Mouse (Mus musculus) left cerebral cortex, postnatal 36 days (tissue): ENCODE data around the gene Dmpk. TPM values are rescaled to one million over a fixed set of nuclear protein-coding genes. Genes with fewer than 3 reads are reported as not detected.
A peak's percentile ranks its signal among the peaks of the same experiment; 100 is the strongest.

Experiments
- DNase-seq, 2 experiments: peaks; one replicate each; pipeline ENCODE4 v3.0.0; 2021 to 2022; ENCODE audit warnings: low spot score in 2 of 2, mixed read lengths in 1 of 2
- intact Hi-C: fragments of 180-260 bp; cut with DNase I; formaldehyde crosslinking; loops from one replicate; pipeline ENCODE4 v1.15.1; 2025
- total RNA-seq, 2 experiments: library from RNA; stranded (reverse); gene quantifications; 2 replicates each; pipeline ENCODE4 v1.2.3; 2021

Gene Dmpk
- total RNA-seq, 2 experiments from 2014 or later, result 21.4 to 40.2 TPM

DNA sequence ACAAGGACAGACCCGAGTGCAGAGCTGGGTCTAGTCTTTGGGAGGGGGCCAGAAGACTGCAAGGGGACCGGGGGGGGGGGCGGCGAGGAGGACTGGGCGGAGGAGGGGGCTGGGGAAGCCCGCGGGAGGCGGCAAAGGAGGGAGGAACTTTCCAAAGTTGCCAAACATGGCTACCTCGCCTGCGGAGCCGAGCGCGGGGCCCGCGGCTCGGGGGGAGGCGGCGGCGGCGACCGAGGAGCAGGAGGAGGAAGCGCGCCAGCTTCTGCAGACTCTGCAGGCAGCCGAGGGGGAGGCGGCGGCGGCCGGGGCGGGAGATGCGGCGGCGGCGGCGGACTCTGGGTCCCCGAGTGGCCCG lies 10.8 kb downstream of the Dmpk start, which contains the start of gene Six5:
Gene Six5 (plus strand): TSS at position 124 of the 355 bp plus-strand sequence.
- DNase-seq, result no peak
- intact Hi-C loops, result no loop called here

- peak in 1 of 2 experiments; percentile 39 for DNase-seq
- intact Hi-C loops, result no loop called here
Observed at GRCm38 (mm10) chr7:19094826-19095750, 11.4 kb downstream of the Dmpk start.

- no peak for DNase-seq
- intact Hi-C loops, result no loop called here
Observed at GRCm38 (mm10) chr7:19095751-19096110, 12.1 kb downstream of the Dmpk start.

DNA sequence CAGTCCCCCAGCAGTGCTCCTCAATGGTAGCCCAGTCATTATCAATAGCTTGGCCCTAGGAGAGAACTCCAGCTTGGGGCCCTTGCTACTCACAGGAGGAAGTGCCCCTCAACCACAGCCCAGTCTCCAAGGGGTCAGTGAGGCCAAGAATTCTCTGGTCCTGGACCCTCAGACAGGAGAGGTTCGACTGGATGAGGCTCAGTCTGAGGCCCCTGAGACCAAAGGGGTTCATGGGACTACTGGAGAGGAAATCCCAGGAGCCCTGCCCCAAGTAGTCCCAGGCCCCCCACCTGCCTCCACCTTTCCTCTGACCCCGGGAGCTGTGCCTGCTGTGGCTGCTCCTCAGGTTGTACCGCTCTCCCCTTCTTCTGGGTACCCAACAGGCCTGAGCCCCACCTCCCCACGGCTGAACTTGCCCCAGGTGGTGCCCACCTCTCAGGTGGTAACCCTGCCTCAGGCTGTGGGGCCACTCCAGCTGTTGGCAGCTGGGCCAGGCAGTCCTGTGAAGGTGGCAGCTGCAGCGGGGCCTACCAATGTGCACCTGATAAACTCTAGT lies 12.8 kb downstream of the Dmpk start:
- DNase-seq, result no peak
- intact Hi-C loops, result no loop called here

- intact Hi-C loops, result no loop called here
- DNase-seq, result no peak
Observed at GRCm38 (mm10) chr7:19097217-19097616, 13.6 kb downstream of the Dmpk start.

- intact Hi-C loops, result no loop called here
- DNase-seq, result no peak
Observed at GRCm38 (mm10) chr7:19097863-19098262, 14.2 kb downstream of the Dmpk start.

DNA sequence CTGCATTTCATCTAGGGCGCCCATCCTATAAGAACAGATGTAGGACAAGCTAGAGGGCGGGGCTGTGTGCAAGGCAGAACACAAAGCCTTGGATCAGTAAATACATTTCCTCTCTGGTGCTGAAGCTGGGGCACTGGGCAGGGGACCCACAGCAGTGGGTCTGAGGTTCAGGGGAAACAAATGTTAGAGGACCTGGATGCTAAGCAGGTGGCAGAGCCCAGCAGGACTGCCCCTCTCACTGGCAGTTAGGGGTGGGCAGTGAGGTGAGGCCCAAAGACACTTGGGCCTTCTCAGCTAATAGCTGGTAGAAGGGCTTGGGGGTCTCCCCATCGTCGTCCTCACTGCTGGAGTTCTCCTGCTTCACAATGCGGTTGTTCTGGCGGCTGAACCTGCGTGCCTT lies 15.2 kb downstream of the Dmpk start:
- intact Hi-C loops, result no loop called here
- no peak for DNase-seq

DNA sequence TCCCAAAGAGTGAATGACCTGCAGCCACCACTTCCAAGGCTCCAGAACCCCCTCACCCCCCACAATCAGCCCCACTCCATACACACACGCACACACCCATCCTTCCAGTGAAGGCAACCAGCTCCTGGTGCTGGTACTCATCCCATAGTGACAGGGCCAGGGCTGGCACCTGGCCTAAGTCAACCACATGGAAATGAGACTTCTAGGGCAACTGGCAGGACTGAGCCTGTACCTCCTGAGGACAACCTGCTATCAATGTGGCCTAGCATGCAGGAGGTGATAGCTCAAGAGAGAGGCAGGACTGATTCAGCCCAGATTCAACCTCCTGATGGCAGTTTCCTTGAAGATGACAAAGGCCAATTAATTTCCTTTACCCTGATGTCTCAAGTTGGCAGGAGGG lies 16.6 kb downstream of the Dmpk start:
- intact Hi-C loops, result no loop called here
- DNase-seq, result no peak

- DNase-seq, result no peak
- intact Hi-C loops, result no loop called here
Observed at GRCm38 (mm10) chr7:19103741-19104140, 20.1 kb downstream of the Dmpk start.

DNA sequence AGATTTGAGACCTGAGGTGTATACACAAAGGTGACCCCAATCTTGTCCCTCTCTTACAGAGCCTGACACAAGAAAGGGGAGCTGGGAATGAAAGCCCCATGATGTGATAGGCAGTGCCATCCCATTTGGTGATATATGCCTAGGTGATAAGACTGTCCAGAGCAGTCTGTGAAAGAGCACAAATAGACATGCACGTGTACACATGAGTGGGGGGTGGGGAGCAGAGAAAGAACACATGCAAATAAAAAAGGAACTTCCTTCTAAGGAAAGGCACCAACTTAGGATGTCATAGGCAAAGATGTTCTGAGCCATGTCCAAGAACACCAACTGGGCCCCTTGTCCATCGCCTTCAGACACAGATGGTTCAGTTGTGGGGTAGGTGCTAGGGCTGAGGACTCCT lies 20.8 kb downstream of the Dmpk start:
- intact Hi-C loops, result no loop called here
- DNase-seq, result no peak

GRCm38 (mm10) chr7:19107436-19107835 lies 23.8 kb downstream of the Dmpk start:
- no peak for DNase-seq
- intact Hi-C loops, result no loop called here

- intact Hi-C loops, result no loop called here
- DNase-seq, result no peak
Observed at GRCm38 (mm10) chr7:19109565-19109964, 25.9 kb downstream of the Dmpk start.

DNA sequence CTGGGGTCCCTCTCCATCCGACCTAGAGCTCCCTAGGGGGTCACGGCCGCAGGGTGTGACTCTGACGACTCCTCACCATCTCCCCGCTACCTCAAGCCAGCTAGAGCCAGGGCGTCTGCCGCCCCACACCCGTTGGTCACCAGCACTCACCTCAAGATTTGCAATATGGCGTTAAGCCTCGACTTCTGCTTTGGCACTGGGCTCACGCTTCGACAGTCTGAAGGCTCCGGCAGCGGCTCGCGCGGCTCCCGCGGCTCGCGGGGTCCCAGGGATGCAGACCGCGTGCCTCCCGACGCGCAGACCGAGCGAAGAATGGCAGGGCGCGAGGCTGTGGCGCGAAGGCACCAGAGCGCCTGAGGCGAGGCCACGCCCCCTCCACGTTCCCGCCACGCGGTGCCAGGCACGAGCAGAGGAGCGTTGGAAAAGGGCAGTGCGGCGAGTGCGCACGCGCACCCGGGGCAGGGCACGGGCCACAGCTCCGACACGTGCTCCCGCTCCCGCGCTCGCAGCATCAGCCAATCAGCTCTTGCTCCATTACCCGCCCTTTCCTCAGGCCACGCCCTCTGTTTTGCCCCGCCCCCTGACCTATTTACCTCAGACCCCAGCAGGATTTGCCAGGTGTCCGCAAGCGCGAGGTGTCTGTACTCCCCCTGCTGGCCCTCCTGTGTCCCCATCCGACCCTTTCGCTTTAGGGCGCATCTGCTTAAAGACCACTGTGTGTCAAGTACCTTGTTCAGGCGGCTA lies 34.6 kb downstream of the Dmpk start, which contains the start of gene Gm4969:
Gene Gm4969 (minus strand): TSS at position 341 of the 744 bp plus-strand sequence.
- intact Hi-C loops, result no loop called here

DNA sequence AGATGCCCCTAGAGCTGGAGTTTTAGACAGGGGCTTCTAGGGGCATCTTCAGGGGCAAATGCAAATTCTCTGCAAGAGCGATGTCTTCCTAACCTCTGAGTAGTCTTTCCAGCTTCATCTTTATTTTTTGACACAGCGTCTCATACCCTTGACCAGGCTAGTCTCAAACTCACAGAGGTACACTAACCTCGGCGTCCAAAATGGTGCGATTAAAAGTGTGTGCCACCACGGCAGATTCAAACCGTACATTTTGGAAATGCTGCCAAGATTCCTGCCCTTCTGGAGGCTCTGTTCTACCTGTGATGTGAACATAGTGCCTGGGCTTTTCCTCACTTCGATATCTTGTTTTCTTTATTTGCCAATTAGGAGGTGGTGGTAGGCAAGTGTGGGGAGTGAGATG lies 35.4 kb downstream of the Dmpk start:
- no peak for DNase-seq
- intact Hi-C loops, result loop anchor here (1.0 kb wide), 1 partner anchor 95 kb away; the partner anchor contains the start of gene Sympk

More for the DNA sequence above, 34.6 kb downstream of the Dmpk start, which contains the start of gene Gm4969:
- DNase-seq, result peak; percentile 44 to 53

DNA sequence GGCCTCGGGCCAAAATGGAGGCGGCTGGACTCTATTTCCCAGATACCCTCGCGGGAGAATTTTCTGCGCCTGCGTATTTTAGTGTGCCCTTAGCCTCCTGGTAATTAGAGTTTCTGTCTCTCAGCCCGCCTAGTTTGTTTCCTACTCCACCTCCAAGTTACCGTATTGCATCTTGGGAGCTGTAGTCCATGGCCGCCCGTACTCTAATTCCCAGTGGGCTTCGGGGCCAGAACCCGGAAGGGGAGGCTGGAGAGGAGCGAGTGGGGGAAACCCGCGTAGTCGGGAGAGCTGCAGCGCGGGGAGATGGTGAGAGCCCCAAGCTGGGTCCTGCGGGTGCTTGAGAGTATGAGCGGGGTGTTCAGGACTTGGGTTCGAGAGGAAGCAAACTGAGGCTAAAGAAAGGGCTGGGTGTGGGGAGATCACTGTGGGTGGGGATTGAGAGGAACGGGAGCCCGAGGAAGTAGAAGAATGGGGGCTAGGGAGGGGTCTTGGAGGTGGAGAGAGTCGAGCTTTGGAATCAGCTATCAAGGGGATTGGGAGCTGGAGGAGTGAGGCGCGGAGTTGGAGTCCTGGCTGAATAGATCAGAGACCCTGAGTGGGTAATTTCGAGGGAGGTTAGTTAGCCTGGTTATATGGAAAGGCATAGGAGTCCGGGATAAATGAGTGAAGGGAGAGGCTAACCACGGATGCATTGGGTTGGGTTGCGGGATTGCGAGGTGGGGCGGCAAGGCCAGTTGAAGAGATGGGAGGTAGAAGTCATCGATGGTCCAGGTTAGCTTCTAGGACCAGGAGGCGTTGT lies 36.2 kb downstream of the Dmpk start, which contains the start of gene Fbxo46:
Gene Fbxo46 (plus strand): TSS at position 229 of the 799 bp plus-strand sequence.
- intact Hi-C loops, result loop anchor here (1.0 kb wide), 1 partner anchor 96 kb away; the partner anchor contains the start of gene Sympk
- peak; percentile 91 to 93 for DNase-seq

- no peak for DNase-seq
- intact Hi-C loops, result no loop called here
Observed at GRCm38 (mm10) chr7:19121686-19122085, 38.0 kb downstream of the Dmpk start.

- intact Hi-C loops, result no loop called here
- DNase-seq, result no peak
Observed at GRCm38 (mm10) chr7:19124713-19125112, 41.1 kb downstream of the Dmpk start.

- intact Hi-C loops, result no loop called here
- no peak for DNase-seq
Observed at GRCm38 (mm10) chr7:19127744-19128143, 44.1 kb downstream of the Dmpk start.

DNA sequence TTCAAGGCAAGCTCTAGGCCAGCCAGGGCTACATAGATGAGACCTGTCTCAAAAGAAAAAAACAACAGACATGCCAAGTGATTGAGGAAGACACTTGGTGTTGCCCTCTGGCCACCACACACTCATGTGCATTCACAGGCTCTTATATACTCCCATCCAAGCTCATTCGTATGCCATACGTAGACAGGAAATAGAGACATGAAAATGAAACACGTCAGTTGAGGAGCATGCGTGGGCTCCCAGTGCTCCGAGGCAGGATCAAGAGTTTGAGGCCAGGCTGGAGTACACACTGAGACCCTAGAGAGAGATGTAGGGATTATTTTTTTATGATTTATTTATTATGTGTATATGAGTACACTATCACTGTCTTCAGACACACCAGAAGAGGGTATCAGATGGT lies 45.7 kb downstream of the Dmpk start:
- no peak for DNase-seq
- intact Hi-C loops, result no loop called here
